Mouse (Mus musculus): Measurements from ENCODE around the gene Gnb1l. TPM values are rescaled to one million over a fixed set of nuclear protein-coding genes. Genes with fewer than 3 reads are reported as not detected.

Gnb1l gene
- polyA plus RNA-seq (2012; rRNA removed): 12.4 and 15.4 TPM in 2 replicates

- peak; percentile 99 for DNase-seq (ENCODE audit: low read depth)
- no peak for TF ChIP-seq CTCF (IDR thresholded peaks at IDR 0.05; ENCODE audit: borderline replicate concordance, extremely low read depth, insufficient read depth, insufficient read length)
- TF ChIP-seq POLR2A (IDR thresholded peaks at IDR 0.05; ENCODE audit: borderline replicate concordance, extremely low read depth, insufficient read depth, insufficient read length, poor library complexity, severe bottlenecking): peak; percentile 91
Measured at GRCm38 (mm10) chr16:18498558-18498990, at the start of gene Gnb1l, which contains the start of gene Rtl10. Gnb1l (plus strand) TSS chr16:18498713. Rtl10 (plus strand) TSS chr16:18498901.

GRCm38 (mm10) chr16:18449005-18449404, 49.5 kb upstream of the Gnb1l start:
- TF ChIP-seq CTCF (IDR thresholded peaks at IDR 0.05; ENCODE audit: borderline replicate concordance, extremely low read depth, insufficient read depth, insufficient read length) (no peak), POLR2A (IDR thresholded peaks at IDR 0.05; ENCODE audit: borderline replicate concordance, extremely low read depth, insufficient read depth, insufficient read length, poor library complexity, severe bottlenecking) (no peak)
- DNase-seq (ENCODE audit: low read depth): no peak

- DNase-seq (ENCODE audit: low read depth): peak; percentile 54
- TF ChIP-seq CTCF (IDR thresholded peaks at IDR 0.05; ENCODE audit: borderline replicate concordance, extremely low read depth, insufficient read depth, insufficient read length) (no peak), POLR2A (IDR thresholded peaks at IDR 0.05; ENCODE audit: borderline replicate concordance, extremely low read depth, insufficient read depth, insufficient read length, poor library complexity, severe bottlenecking) (no peak)
Measured at GRCm38 (mm10) chr16:18451486-18452181, 46.9 kb upstream of the Gnb1l start.

GRCm38 (mm10) chr16:18452361-18452862, 46.1 kb upstream of the Gnb1l start:
- DNase-seq (ENCODE audit: low read depth): peak; percentile 34
- TF ChIP-seq POLR2A (IDR thresholded peaks at IDR 0.05; ENCODE audit: borderline replicate concordance, extremely low read depth, insufficient read depth, insufficient read length, poor library complexity, severe bottlenecking) (no peak), CTCF (IDR thresholded peaks at IDR 0.05; ENCODE audit: borderline replicate concordance, extremely low read depth, insufficient read depth, insufficient read length) (no peak)

- DNase-seq (ENCODE audit: low read depth): no peak
- TF ChIP-seq POLR2A (IDR thresholded peaks at IDR 0.05; ENCODE audit: borderline replicate concordance, extremely low read depth, insufficient read depth, insufficient read length, poor library complexity, severe bottlenecking) (no peak), CTCF (IDR thresholded peaks at IDR 0.05; ENCODE audit: borderline replicate concordance, extremely low read depth, insufficient read depth, insufficient read length) (no peak)
Measured at GRCm38 (mm10) chr16:18453846-18454245, 44.7 kb upstream of the Gnb1l start.

GRCm38 (mm10) chr16:18455407-18455806, 43.1 kb upstream of the Gnb1l start:
- no peak for DNase-seq (ENCODE audit: low read depth)
- TF ChIP-seq CTCF (IDR thresholded peaks at IDR 0.05; ENCODE audit: borderline replicate concordance, extremely low read depth, insufficient read depth, insufficient read length): no peak
- no peak for TF ChIP-seq POLR2A (IDR thresholded peaks at IDR 0.05; ENCODE audit: borderline replicate concordance, extremely low read depth, insufficient read depth, insufficient read length, poor library complexity, severe bottlenecking)

GRCm38 (mm10) chr16:18458661-18459060, 39.9 kb upstream of the Gnb1l start:
- TF ChIP-seq POLR2A (IDR thresholded peaks at IDR 0.05; ENCODE audit: borderline replicate concordance, extremely low read depth, insufficient read depth, insufficient read length, poor library complexity, severe bottlenecking) (no peak), CTCF (IDR thresholded peaks at IDR 0.05; ENCODE audit: borderline replicate concordance, extremely low read depth, insufficient read depth, insufficient read length) (no peak)
- DNase-seq (ENCODE audit: low read depth): no peak

- peak; percentile 34 for DNase-seq (ENCODE audit: low read depth)
- no peak for TF ChIP-seq CTCF (IDR thresholded peaks at IDR 0.05; ENCODE audit: borderline replicate concordance, extremely low read depth, insufficient read depth, insufficient read length)
- no peak for TF ChIP-seq POLR2A (IDR thresholded peaks at IDR 0.05; ENCODE audit: borderline replicate concordance, extremely low read depth, insufficient read depth, insufficient read length, poor library complexity, severe bottlenecking)
Measured at GRCm38 (mm10) chr16:18459335-18459954, 39.1 kb upstream of the Gnb1l start.

- TF ChIP-seq CTCF (IDR thresholded peaks at IDR 0.05; ENCODE audit: borderline replicate concordance, extremely low read depth, insufficient read depth, insufficient read length): no peak
- TF ChIP-seq POLR2A (IDR thresholded peaks at IDR 0.05; ENCODE audit: borderline replicate concordance, extremely low read depth, insufficient read depth, insufficient read length, poor library complexity, severe bottlenecking): peak; percentile 14; the same call in 1 of the 2 replicates
- peak; percentile 74 for DNase-seq (ENCODE audit: low read depth)
Measured at GRCm38 (mm10) chr16:18459955-18460370, 38.5 kb upstream of the Gnb1l start.

- no peak for DNase-seq (ENCODE audit: low read depth)
- TF ChIP-seq CTCF (IDR thresholded peaks at IDR 0.05; ENCODE audit: borderline replicate concordance, extremely low read depth, insufficient read depth, insufficient read length) (no peak), POLR2A (IDR thresholded peaks at IDR 0.05; ENCODE audit: borderline replicate concordance, extremely low read depth, insufficient read depth, insufficient read length, poor library complexity, severe bottlenecking) (no peak)
Measured at GRCm38 (mm10) chr16:18460826-18461225, 37.7 kb upstream of the Gnb1l start.

GRCm38 (mm10) chr16:18462031-18462430, 36.5 kb upstream of the Gnb1l start:
- TF ChIP-seq POLR2A (IDR thresholded peaks at IDR 0.05; ENCODE audit: borderline replicate concordance, extremely low read depth, insufficient read depth, insufficient read length, poor library complexity, severe bottlenecking) (no peak), CTCF (IDR thresholded peaks at IDR 0.05; ENCODE audit: borderline replicate concordance, extremely low read depth, insufficient read depth, insufficient read length) (no peak)
- no peak for DNase-seq (ENCODE audit: low read depth)
